Mouse (Mus musculus) liver, embryonic 14.5 days (tissue): ENCODE data around the gene Cep97. TPM values are rescaled to one million over a fixed set of nuclear protein-coding genes. Genes with fewer than 3 reads are reported as not detected.

Source experiments
- ATAC-seq: fragments of 200-750 bp; cut with Nextera tagmentation; 2 replicates; pipeline ENCODE4 v1.8.0; 2017; ENCODE audit warnings: moderate number of reproducible peaks, mild to moderate bottlenecking, moderate library complexity; ENCODE audit not compliant: insufficient read depth
- DNase-seq, 3 experiments: peaks; one replicate each; pipeline ENCODE4 v3.0.0-alpha.2; 2012 to 2013; ENCODE audit warnings: low read depth in 3 of 3, low spot score in 3 of 3
- H3K27ac ChIP-seq: fragments of 300-500 bp; sonication (generic); 2 replicates; pipeline ENCODE4 v1.5.1; 2014; ENCODE audit warnings: moderate library complexity, mild to moderate bottlenecking, control low read depth, inconsistent platforms
- H3K27me3 ChIP-seq: fragments of 300-500 bp; sonication (generic); 2 replicates; pipeline ENCODE4 v1.6.1; 2014; ENCODE audit warnings: mild to moderate bottlenecking, low read length, moderate library complexity; ENCODE audit not compliant: control insufficient read depth, insufficient read depth
- H3K36me3 ChIP-seq: fragments of 300-500 bp; sonication (generic); replicated peaks from 2 replicates; pipeline ENCODE4 v1.6.1; 2014; ENCODE audit warnings: low read depth; ENCODE audit not compliant: control insufficient read depth, insufficient read depth
- H3K4me1 ChIP-seq, 2 experiments: fragments of 200-500 bp in 1 of 2; fragments of 300-500 bp in 1 of 2; sonication (generic) in 1 of 2; replicated peaks; 2 replicates each; pipeline ENCODE4 v1.6.1; 2012 to 2014; ENCODE audit warnings: antibody characterized with exemption in 1 of 2, inconsistent platforms in 1 of 2, low read length in 1 of 2; ENCODE audit not compliant: control insufficient read depth in 2 of 2, insufficient read depth in 2 of 2
- H3K4me2 ChIP-seq: fragments of 300-500 bp; sonication (generic); 2 replicates; pipeline ENCODE4 v1.6.1; 2014; ENCODE audit warnings: low read depth, mild to moderate bottlenecking, control low read depth, moderate library complexity
- H3K4me3 ChIP-seq, 2 experiments: fragments of 200-500 bp in 1 of 2; fragments of 300-500 bp in 1 of 2; sonication (generic) in 1 of 2; 2 replicates each; pipeline ENCODE4 v1.5.1; 2012 to 2014; ENCODE audit warnings: low read depth in 2 of 2, low read length in 2 of 2, mild to moderate bottlenecking in 2 of 2, control low read depth in 1 of 2, inconsistent platforms in 1 of 2, moderate library complexity in 1 of 2; ENCODE audit not compliant: insufficient read depth in 1 of 2
- H3K9ac ChIP-seq: fragments of 300-500 bp; sonication (generic); replicated peaks from 2 replicates; pipeline ENCODE4 v1.6.1; 2014; ENCODE audit warnings: mild to moderate bottlenecking, control low read depth, moderate library complexity
- H3K9me3 ChIP-seq: fragments of 300-500 bp; sonication (generic); 2 replicates; pipeline ENCODE4 v1.6.1; 2016; ENCODE audit warnings: low read length, mixed read lengths; ENCODE audit not compliant: control insufficient read depth
- CTCF ChIP-seq: IDR thresholded peaks from 2 replicates; pipeline ENCODE4 v1.5.1; 2016; ENCODE audit warnings: antibody characterized with exemption, low read depth, control low read depth
- EP300 ChIP-seq: IDR thresholded peaks from 2 replicates; pipeline ENCODE4 v1.6.1; 2016; ENCODE audit warnings: antibody characterized with exemption, low read depth
- WGBS: fragments of 180-500 bp; shearing (Covaris S2); extraction: QIAGEN DNeasy Blood & Tissue Kit; methylation state at CpG from one replicate; pipeline ENCODE4 v1.1.7; 2014; ENCODE audit not compliant: insufficient replicate concordance; 5-methylcytosine and 5-hydroxymethylcytosine counted together
- polyA plus RNA-seq, 2 experiments: library from polyadenylated mRNA; depleted of rRNA in 1 of 2; stranded (reverse) in 1 of 2; unstranded in 1 of 2; fragments of >200 nt; fragmentation: Nextera tagmentation in 1 of 2; extraction: Ambion mirVana in 1 of 2; gene quantifications; 2 replicates each; pipeline versions ENCODE4 v1.2.1 to v1.2.3; 2012 to 2014

The Cep97 gene
- polyA plus RNA-seq, 2 experiments = 2.0 to 5.4 TPM

GRCm38 (mm10) chr16:55905370-55905769 is 29.3 kb downstream of the Cep97 start:
- H3K4me3 ChIP-seq = no peak overlapping the region
- TF ChIP-seq EP300 (no peak), CTCF (no peak)
- H3K9me3 ChIP-seq = no peaks in the 10 kb centered on the region
- H3K36me3 ChIP-seq = no peaks in the 10 kb centered on the region
- H3K27me3 ChIP-seq = no peaks in the 10 kb centered on the region
- H3K9ac ChIP-seq = no peak overlapping the region
- DNase-seq (no peak), ATAC-seq (no peak)
- no peaks in the 10 kb centered on the region for H3K4me1 ChIP-seq
- H3K27ac ChIP-seq = no peak overlapping the region
- WGBS = 91% methylated on average over 25 of the region's 25 CpGs
- H3K4me2 ChIP-seq = no peak overlapping the region

DNA sequence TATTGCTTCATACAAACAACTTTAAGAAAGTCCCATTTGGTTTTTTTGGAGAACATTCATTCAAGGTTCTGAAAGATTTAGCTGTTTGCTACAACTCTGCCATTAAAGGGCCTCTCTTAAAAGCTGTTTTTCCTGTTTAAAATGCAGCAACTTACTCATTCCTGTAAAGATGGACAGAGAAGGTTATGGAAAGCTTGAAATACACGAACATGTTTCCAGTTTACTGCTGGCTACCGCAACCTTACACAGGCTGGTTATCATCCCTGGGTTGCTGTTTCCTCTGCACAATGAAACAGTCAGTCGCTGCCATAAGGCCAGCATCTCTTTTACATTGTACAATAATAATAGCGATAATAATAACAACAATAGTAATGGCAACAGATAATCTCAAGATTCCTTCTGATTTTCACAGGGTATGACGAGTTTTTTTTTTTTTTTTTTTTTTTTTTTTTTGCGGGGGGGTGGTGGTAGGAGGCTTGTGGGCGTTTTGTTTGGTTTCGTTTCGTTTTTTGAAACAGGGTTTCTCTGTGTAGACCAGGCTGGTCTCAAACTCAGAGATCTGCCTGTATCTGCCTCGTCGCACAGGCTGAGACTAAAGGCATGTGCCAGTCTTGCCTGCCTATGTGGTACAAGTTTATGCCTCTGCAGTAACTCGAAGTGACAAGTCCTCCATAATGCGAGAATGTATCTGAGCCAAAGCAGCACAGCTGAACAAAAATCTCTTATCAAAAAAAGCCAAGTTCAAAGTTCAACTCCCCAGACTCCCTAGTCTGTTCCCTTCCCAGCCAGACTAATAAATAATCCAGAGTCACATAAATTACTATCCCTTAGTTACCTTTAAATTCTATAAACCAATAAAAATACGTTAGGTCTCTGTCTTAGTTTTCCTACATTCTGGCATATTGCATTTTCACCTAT is 32.6 kb downstream of the Cep97 start:
- no peaks in the 10 kb centered on the region for H3K27me3 ChIP-seq
- no peak for DNase-seq
- H3K27ac ChIP-seq = no peak overlapping the region
- H3K9me3 ChIP-seq = no peaks in the 10 kb centered on the region
- H3K4me3 ChIP-seq = no peak overlapping the region
- ATAC-seq = no peak
- H3K4me1 ChIP-seq = 0 out of 4 replicates have a peak, but pooled peaks cover 0 to 2% of the 10 kb centered on the region in 2 experiments
- WGBS = 74% methylated on average over 14 of the region's 14 CpGs
- no peaks in the 10 kb centered on the region for H3K36me3 ChIP-seq
- TF ChIP-seq CTCF (no peak), EP300 (no peak)
- H3K9ac ChIP-seq = no peak overlapping the region
- H3K4me2 ChIP-seq = no peak overlapping the region

GRCm38 (mm10) chr16:55898385-55899002 is 36.2 kb downstream of the Cep97 start:
- TF ChIP-seq CTCF = no peak
- no peak for TF ChIP-seq EP300
- Histone ChIP-seq H3K27ac (no peak overlapping the region), H3K4me1 (peaks cover 16 to 21% of the 10 kb centered on the region in 2 experiments), H3K4me2 (no peak overlapping the region), H3K9me3 (no peaks in the 10 kb centered on the region), H3K36me3 (no peaks in the 10 kb centered on the region), H3K9ac (no peak overlapping the region), H3K4me3 (no peak overlapping the region), H3K27me3 (no peaks in the 10 kb centered on the region)
- DNase-seq (no peak), ATAC-seq (no peak)
- 76% methylated on average over 9 of the region's 9 CpGs for WGBS

DNA sequence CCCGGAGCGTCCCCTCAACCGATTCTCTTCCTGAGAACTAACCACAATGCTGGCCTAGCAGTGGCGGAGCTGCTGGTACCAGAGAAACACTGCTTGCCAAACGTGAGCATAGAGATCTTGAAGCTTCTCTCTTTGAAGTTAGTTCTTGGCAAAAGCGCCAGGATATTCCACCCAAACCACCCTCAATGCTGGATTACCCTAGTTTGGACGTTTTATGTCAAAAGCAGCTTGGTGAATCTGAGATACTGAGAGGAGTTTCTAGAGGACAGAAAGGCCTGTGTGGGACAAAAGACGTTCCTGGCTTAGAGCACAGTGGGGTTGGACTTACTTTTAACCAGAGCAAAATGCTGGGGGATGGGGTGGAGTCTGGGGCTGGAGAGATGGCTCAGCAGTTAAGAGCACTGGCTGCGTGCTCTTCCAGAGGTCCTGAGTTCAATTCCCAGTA is 39.0 kb downstream of the Cep97 start:
- TF ChIP-seq CTCF = no peak
- TF ChIP-seq EP300 = no peak
- DNase-seq (peak in 1 of 3 experiments; percentile 32), ATAC-seq (peak; percentile 42; the same call in 1 of the 2 replicates)
- Histone ChIP-seq H3K9me3 (no peaks in the 10 kb centered on the region), H3K36me3 (no peaks in the 10 kb centered on the region), H3K9ac (peak overlapping the region; percentile 59), H3K27me3 (no peaks in the 10 kb centered on the region), H3K4me1 (peaks cover 27 to 37% of the 10 kb centered on the region in 2 experiments), H3K27ac (peak overlapping the region; percentile 80), H3K4me2 (peak overlapping the region; percentile 78), H3K4me3 (peak overlapping the region; percentile 74 to 85)
- WGBS = under 1% methylated on average over 9 of the region's 9 CpGs
